In the genomic region with DNA sequence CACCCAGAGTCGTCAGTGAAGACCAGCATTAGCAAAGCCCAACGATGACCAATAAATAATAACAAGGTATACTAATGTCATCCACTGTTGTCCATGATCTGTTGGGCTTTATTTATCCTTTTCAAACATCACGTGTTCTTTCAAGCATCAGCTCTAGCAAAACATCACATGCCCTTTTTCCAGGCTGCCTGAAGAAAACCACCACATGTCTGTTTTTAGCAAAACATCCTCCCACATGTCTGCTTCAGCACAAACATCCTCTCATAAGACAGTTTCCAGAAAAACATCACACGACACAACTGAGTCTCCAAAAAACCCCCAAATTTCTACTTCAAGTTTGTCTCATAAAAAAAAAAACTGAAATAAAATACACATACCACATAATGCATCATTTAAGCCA, we compare ENCODE assay signal across 20 mouse cellular contexts. TPM values are rescaled to one million over a fixed set of nuclear protein-coding genes. Genes with fewer than 3 reads are reported as not detected.
"Had no signal": no experiment of that assay in that cellular context is flagged by ENCODE, and none has a peak within 500 bp of the region (broad histone marks: within the 10 kb centered on the region; RNA-seq: fewer than 3 reads in every experiment).

No protein-coding gene starts in this region.

- H3K4me3 ChIP-seq: limb, embryonic 10.5 days; limb, embryonic 13.5 days; liver, embryonic 12.5 days; liver, embryonic 15.5 days; lung, embryonic 15.5 days; midbrain, embryonic 12.5 days; midbrain, embryonic 15.5 days; stomach, embryonic 15.5 days had no signal

- H3K27ac ChIP-seq: limb, embryonic 10.5 days; limb, embryonic 13.5 days; liver, embryonic 12.5 days; liver, embryonic 15.5 days; lung, embryonic 15.5 days; macrophage; midbrain, embryonic 12.5 days; midbrain, embryonic 15.5 days; stomach, embryonic 15.5 days had no signal

- H3K4me1 ChIP-seq: limb, embryonic 10.5 days; limb, embryonic 13.5 days; liver, embryonic 12.5 days; liver, embryonic 15.5 days; lung, embryonic 15.5 days; midbrain, embryonic 12.5 days; midbrain, embryonic 15.5 days; stomach, embryonic 15.5 days had no signal

- H3K27me3 ChIP-seq: limb, embryonic 13.5 days; liver, embryonic 12.5 days; liver, embryonic 15.5 days; lung, embryonic 15.5 days; midbrain, embryonic 12.5 days; midbrain, embryonic 15.5 days; stomach, embryonic 15.5 days had no signal

- ATAC-seq: liver, embryonic 12.5 days; midbrain, embryonic 15.5 days had no signal

- H3K9ac ChIP-seq: limb, embryonic 13.5 days; liver, embryonic 12.5 days; liver, embryonic 15.5 days; lung, embryonic 15.5 days; midbrain, embryonic 12.5 days; midbrain, embryonic 15.5 days; stomach, embryonic 15.5 days had no signal

- H3K4me2 ChIP-seq: limb, embryonic 13.5 days; liver, embryonic 12.5 days; liver, embryonic 15.5 days; lung, embryonic 15.5 days; midbrain, embryonic 12.5 days; midbrain, embryonic 15.5 days; stomach, embryonic 15.5 days had no signal

- H3K36me3 ChIP-seq: limb, embryonic 10.5 days; limb, embryonic 13.5 days; liver, embryonic 12.5 days; liver, embryonic 15.5 days; lung, embryonic 15.5 days; midbrain, embryonic 12.5 days; midbrain, embryonic 15.5 days; stomach, embryonic 15.5 days had no signal

- DNase-seq: kidney, adult 18-20 months; kidney, adult 9 months; kidney, postnatal 14 days; kidney, postnatal 4 days; liver; lung, postnatal 14 days; right cerebral cortex, adult 18-20 months; right cerebral cortex, postnatal 14 days; right cerebral cortex, postnatal 4 days; thymus, postnatal 25 days had no signal

- H3K9me3 ChIP-seq: limb, embryonic 10.5 days; limb, embryonic 13.5 days; liver, embryonic 12.5 days; liver, embryonic 15.5 days; lung, embryonic 15.5 days; midbrain, embryonic 12.5 days; midbrain, embryonic 15.5 days; stomach, embryonic 15.5 days had no signal

RNA-seq across cellular contexts. Expression of gene Agbl1, which starts 7.8 kb away (rescaled TPM):
- polyA plus RNA-seq: limb, embryonic 10.5 days; liver, embryonic 12.5 days; macrophage; stomach, embryonic 15.5 days; thymus, postnatal 0 days had no signal
